Mouse (Mus musculus) cerebral cortex, adult 2 months (tissue): ENCODE measurements around the gene Fam53a.

Experiments
- WGBS: fragments of 180-500 bp; shearing (Covaris S2); methylation state at CpG from one replicate; pipeline ENCODE4 v1.1.7; 2018; 5-methylcytosine and 5-hydroxymethylcytosine counted together

The Fam53a gene

DNA sequence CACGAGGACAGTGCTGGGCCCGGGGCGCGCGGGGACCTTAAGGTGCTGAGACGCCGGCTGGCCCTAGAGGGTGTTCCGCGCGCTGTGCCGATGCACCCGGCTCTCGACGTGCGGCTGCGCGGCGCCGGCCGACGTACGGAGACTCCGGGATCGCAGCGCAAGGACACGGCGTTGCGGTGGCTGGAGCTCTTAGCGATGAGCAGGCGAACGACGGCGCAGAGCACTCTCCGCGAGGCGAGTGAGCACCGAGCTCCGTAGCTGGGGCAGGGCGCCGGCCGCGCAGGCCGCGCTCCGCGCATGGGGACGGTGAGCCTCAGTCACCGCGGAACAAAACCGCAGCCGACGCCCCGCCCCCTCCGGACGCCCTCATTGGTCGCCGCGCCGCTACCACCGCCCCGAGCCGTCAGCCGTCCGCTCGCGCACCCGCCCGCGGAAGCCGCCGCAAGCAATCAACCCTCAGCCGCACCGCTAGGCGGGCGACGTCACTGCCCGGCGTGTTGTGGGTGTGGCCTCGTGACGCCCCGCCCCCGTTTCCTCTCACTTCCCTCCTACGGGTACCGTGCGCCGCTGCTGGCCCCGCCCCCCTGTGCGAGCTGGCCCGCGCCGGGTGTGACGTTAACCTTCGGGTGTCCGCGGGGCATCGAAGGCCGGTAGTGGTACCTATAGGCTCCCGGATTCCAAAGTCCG lies at the start of gene Fam53a, which contains the start of gene Gm9903:
TSS of gene Fam53a (minus strand) at position 335 of the 687 bp plus-strand sequence.
TSS of gene Gm9903 (plus strand) at position 625 of the 687 bp plus-strand sequence.
- under 1% methylated on average over 98 of the region's 99 CpGs for WGBS

DNA sequence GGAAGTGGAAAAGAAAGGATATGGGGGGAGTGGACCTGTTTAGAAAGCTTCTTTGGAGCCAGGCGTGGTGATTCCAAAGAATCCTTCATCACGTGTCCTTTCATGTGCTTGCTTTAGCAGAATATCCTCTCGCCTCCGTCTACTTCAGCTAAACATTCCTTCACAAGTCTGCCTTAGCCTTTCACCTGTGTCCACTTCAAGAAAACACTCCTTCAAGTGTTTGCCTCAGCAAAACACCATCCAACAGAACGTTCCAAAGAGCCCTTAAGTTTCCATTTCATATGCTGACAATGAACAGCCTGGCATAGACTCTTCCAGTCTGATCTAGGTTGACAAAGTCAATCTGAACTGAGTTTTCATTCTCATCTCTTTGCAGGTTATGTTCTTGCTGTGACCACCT lies 48.8 kb upstream of the Fam53a start:
- WGBS = 88% methylated on average over 5 of the region's 5 CpGs

DNA sequence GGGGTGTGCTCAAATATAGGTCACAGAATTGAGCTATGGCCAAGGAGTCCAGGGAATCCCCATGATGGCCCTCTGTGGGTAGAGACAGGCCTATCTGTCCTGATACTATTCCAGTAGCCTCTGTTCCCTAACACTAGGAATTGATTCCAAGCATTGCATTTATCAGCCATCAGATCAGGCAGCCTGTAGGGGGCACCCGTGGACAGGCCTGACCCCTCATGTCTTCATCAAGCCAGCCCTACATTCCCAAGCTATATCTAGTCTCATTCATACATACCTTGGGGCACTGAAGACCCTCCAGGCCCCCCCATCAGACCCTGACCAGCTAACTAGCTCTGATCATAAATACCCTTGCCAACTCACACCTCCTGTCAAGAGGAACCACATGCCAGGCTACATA lies 46.5 kb upstream of the Fam53a start:
- WGBS = 7% methylated on average over 1 of the region's 1 CpGs

DNA sequence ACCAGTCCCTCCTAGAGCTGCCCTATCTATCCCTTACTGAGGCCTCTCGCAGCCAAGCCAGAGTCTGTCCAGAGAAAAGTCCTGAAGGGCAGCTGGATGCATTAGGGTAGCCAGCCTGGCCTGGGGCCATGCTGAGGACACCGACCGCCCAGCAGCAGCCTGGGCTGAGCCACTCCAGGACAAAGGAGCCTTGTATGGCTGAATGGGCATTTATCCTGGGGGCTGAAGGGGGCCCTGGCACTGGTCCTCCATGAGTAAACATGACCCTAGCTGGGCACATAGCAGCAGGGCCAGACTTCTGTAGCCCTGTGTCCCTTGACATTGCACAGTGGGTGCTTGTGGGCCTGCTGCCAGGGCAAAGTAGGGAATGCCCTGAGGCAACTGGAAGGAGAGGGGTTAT lies 45.0 kb upstream of the Fam53a start:
- 61% methylated on average over 3 of the region's 3 CpGs for WGBS

DNA sequence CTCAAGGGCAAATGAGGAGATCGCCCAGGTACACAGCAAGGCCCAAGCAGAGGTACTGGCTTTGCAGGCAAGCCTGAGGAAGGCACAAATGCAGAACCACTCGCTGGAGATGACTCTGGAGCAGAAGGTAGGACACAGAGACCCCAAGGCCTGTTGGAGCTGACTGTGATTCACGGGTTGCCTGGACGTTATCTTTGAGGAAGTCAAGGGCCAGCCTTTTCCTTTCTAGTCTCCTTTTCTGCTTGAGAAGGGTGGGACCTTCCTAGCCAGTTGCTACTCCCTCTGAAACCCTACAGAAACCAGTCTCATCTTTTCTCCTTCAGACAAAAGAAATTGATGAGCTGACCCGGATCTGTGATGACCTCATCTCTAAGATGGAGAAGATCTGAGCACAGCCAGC lies 42.2 kb upstream of the Fam53a start:
- WGBS = 88% methylated on average over 5 of the region's 5 CpGs

DNA sequence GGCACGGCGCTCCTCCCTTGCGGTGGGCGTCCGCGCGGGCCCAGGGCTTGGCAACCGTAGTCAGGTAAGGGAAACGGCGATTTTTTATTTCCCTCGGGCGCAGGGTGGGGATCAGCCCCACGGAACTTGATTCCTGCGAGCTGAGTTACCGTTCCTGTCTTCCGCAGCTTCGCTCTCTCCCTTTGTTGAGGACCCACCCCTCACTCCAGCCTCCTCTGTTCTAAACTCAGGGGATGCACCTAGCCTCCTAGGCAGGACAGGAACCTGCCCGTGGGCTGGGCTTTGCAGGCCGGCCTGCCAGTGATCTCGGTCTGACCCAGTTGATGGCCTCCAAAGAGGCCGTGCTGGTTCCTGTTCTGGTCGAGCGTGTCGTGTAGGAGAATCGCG lies 29.2 kb upstream of the Fam53a start:
- WGBS = under 1% methylated on average over 26 of the region's 26 CpGs

DNA sequence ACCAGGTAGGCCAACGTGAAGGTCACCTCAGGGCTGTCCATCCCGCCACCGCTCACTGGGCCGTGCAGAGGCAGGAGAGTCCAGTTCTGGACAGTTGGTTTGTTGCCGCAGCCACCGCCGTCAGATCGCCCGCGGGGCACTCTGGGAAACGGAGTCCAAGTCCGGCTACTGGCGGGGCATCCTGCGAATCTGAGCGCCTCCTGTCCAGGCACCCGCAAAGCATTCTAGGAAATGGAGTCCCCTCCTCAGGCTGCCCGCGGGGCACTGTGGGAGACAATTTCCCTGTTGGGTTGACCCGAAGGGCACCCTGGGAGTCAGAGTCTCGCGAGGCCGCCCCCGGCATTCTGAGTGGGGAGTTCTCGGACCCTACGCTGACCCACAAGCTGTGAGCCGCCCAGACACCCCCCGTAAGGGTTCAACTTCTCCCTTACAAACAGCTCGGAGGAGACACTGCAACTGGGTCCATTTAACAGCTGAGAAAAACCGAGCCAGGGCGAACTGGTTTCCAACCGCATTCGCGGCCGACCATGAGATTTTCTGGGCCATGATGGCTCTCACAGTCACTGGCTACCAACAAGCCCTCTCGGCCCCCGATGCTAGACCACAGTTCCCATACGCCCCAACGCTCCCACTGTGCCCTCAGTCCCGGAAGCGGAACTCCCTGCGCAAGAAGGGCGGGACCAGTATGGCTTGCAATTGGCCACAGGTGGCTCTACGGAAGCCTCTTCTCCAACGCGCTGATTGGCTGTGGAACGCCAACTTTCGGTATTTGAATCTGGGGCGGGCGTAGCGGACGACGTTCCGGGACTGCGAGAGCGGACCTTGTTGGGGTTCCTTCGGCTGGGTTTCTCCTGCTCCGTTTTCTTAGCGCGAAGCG lies 28.6 kb upstream of the Fam53a start, which contains the start of the genes Tacc3 and Tmem129:
TSS of gene Tacc3 (plus strand) at position 342 of the 877 bp plus-strand sequence.
TSS of gene Tmem129 (minus strand) at position 630 of the 877 bp plus-strand sequence.
- under 1% methylated on average over 60 of the region's 60 CpGs for WGBS

DNA sequence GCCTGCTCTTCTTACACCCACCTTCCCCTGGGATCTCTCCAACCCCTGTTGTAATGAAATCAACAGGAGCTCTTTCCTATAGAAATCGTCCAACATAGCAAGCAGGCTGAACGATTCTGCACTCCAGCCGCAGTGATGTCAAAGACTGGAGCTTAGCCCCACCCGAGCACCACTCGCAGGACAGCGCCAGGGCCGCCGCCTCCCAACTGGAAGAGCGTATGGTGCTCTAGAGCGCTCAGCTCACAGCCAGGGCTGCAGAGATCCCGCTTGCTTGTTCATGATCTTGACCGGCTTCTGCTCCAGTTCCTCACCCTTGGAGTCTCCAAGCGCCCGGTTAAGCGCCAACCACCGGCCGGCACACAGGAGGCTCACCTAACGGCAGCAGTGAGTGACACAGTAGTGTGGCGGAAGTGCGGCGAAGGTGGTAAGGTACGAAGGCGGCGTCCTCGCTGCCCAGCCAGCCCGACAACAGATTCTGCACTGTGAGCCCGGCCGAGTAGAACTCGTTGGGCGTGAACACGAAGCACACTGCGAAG lies 27.9 kb upstream of the Fam53a start:
- under 1% methylated on average over 32 of the region's 32 CpGs for WGBS

DNA sequence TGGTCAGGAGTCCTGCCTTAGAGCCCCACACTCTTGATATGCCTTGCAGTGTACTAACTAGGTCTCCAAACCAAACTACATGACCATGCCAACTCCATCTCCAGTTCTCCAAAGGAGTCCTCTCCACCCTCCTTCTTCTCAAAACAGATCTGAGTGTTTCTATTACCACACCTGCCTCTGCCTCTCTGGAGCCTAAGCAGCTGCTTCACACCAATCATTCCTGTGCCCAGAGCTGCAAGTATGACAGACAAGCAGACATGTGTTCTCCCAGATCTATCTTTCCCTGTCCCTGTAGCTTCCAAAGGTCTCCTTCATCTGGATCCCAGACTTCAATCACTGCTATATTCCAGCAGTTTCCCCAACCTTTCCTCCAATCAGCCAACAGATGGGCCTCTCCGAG lies 27.3 kb upstream of the Fam53a start:
- 48% methylated on average over 1 of the region's 1 CpGs for WGBS

DNA sequence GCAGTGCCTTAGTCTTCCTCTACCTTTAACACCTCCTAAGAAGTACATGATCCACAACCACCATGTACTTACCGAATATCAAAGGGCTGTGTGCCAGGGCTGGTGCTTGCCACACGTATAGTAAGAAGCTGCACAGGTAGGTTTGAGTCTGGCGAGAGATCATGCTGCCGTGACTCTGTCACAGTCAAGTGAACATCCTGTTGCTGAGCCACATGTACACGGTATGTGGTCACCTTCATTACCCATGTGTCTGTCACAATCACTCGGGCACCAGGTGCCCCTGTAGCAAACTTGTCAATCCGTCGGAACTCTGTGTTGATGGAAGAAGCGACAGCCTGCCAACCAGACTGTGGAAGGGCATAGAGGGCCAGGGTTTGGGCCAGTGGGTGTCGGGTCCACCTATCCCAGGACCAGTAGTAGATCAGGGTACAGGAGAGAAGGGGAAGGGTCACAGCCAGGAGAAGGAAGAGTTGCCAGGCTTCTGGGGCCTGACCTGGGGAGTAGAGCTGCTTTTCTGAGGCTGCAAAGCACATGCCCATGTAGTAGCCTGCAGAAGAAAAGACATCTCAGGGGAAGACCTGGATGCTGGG lies 25.9 kb upstream of the Fam53a start:
- 89% methylated on average over 10 of the region's 10 CpGs for WGBS

DNA sequence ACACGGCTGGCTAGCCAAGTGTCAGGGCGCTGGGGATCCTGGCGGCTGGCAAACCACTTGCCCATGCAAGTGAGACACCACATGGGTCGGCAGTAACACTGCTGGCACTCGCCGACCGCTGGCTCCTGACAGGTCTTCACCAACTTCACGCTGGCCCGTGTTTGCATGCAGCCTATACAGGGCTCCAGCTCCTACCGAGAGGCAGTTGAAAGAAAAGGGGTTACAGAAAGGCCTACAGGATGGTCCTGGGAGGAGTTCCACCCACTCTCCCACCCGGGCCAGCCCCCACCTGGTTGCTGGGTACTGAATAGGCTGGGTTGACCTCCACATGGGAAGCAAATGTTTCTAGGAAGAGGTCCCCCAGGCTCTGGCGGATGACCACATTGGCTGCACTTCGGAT lies 25.0 kb upstream of the Fam53a start:
- 96% methylated on average over 13 of the region's 13 CpGs for WGBS

DNA sequence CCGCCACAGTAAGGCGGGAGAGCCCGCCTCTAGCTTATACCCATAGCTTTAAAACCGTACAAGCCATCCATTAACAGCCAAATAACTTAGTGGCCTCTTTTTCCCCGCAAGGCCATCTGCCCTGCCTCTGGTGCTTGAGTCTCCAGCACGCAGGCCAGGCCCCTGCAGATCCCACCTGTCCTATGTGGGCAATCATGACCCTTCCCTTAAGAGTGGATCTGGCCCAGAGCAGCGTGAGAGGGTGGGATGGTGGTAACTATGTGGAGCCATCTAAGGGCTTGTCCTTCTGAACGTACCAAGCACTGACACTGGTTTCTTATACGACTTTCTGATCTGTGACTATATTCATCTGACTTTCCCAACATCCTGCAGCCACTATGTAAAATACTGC lies 23.3 kb upstream of the Fam53a start:
- WGBS = 5% methylated on average over 9 of the region's 9 CpGs

DNA sequence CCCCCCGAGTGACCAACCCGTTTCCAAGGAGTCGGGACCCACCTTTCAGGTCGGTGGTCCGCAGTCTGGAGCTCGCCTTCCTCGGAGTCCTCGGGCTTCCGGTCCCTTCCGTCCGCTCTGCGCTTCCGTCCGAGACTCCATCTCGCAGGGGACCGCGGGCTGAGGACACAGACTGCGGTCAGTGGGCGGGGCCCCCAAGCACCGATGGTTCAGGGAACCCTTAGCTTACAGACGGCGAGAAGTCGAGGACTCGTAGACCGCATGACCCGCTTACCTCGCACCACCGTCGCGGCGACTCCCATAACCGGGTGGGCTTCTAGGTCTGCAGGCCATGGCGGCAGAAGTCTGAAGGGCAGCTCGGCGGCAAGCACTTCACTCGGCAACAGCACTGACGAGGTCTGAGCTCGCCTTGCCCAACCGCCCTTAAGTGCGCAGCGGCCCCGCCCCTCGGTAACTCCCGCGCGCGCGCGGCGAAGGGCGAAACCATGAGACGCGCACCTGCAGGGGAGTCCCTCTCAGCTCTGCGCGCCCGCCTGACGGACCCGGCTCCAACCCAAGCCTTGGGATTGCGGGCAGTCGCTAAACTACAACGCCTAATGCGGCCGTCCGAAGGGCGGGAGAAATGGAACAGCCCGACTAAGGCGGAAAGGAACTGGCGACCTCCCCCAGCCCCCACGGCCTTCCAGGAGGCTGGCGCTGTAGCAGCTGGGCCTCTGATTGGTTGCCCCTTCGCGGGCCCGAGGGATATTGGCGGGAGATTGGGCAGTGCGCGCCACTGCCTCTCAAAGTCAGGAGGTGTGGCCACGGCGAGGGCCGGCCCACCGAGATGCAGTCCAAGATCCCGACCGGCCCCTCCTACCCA lies 22.7 kb upstream of the Fam53a start, which contains the start of gene Slbp:
TSS of gene Slbp (minus strand) at position 654 of the 862 bp plus-strand sequence.
- under 1% methylated on average over 82 of the region's 82 CpGs for WGBS

DNA sequence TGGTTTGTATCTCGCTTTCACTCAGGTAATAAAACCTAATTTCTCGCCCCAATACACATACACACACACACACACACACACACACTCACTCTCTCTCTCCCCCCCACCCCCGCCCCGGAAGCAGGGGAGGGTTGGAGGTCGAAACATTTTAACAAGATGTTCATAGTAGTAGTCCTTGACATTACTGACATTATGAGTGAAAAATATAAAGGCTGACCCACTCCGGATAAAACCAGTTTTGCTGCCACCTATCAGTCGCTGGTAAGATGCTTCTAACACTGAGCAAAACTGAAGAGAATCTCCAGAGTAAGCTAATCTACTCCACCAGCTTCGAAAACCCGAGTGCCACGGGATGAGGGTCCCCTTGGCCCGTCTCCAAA lies 22.1 kb upstream of the Fam53a start:
- 2% methylated on average over 11 of the region's 11 CpGs for WGBS

DNA sequence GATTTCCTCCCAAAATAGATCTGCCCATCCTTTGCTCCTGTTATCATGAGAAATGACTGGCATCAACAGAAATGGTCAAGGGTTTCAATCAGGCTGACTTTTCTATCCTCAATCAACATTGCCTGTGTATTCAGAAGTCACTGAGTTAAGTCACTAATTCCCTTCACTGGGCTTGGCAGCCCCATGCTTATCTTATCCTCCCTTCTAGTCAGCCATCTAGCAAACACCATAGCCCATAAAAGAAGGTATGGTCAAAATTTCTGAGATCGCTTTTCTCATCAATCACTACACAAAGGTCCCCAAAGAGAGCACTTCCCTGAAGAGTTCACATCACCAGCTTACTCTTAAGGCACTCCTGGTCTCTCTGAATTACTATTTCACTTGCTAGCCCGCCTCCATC lies 21.6 kb upstream of the Fam53a start:
- WGBS = 26% methylated on average over 2 of the region's 2 CpGs

DNA sequence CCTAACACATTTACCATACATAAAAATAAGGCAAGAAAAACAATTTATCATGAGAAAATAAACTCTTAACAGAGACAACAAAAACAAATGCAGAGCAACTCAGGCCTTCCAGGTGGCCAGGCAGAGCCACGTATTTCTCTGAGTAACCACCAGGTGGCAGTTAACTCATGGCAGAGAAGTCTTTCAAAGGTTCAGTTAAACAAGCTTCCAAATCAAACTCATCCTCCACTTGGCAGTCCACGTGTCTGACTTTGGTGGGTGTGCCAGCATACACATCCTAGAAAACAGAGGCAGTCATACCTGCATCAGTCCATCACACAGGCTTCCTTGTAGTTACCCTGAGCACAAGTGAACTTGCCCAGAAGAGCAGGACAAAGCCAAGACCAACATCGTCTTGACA lies 11.2 kb upstream of the Fam53a start:
- 30% methylated on average over 3 of the region's 3 CpGs for WGBS

DNA sequence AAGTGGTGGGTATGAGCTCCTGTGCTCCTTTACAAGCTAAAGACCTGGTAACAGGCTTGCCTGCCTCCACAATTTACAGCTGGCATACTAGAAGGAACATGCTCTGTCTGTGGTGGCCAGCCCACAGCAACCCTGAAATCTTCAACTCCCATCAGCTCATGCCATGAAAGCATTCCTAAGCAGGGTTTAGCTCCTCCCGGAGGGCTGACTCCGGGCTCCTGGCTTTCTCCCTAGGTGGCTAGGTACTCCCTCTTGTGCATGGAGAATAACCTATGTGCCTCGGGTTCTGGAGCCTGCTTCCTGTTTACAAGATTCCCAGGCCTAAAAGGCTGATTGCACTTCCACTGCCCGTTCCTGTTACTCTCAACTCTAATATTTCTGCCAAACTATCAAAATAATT lies 9.4 kb upstream of the Fam53a start:
- WGBS = 65% methylated on average over 4 of the region's 4 CpGs

DNA sequence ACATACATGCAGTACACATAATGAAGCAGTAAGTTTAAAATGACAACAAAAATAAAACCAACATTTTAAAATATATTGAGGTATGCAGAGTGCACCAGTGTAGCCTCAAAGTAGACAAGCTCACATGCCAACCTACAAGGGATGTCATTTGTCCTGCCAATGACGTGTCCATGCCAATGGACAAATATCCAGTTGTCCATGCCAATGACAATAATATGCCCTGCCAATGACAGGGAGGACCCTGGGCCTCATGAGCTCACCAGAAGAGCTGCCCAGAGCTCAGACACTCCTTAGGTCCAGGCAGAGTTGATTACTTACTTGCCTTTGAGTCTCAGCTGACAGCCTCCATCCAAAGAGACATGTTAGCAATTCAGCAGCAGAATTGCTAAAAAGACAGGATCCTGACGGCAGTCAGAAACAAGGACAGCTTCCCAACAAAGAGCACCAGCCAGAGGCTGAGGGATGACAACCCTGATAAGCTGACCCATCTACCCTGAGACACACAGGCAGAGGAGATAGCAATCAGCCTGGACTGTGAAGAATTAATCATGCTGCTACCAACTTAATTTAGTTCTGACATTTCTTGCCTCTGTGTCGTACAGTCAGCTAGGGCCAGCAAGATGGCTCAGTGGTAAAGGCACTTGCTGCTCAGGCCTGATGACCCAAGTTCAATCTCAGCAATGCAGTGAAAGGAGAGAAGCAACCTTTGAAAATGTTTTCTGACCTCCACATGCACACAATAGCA lies 8.3 kb upstream of the Fam53a start:
- 83% methylated on average over 3 of the region's 3 CpGs for WGBS

DNA sequence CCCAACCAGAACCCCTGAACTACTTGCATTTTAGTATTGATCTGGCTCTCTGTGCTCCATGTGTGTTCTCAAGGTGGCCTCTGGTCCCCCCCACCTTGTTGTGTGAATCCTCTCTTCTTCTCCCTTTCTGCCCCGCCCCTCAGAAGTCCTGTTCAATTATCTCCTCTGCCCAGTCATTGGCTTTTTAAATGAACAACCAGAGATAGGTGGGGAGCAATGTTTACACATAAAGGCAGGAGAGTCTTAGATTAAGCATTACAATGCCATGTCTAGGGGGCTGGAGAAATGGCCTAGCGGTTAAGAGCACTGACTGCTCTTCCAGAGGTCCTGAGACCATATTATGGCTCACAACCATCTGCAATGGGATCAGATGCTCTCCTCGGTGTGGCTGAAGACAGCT lies 5.9 kb upstream of the Fam53a start:
- WGBS = 93% methylated on average over 3 of the region's 3 CpGs

DNA sequence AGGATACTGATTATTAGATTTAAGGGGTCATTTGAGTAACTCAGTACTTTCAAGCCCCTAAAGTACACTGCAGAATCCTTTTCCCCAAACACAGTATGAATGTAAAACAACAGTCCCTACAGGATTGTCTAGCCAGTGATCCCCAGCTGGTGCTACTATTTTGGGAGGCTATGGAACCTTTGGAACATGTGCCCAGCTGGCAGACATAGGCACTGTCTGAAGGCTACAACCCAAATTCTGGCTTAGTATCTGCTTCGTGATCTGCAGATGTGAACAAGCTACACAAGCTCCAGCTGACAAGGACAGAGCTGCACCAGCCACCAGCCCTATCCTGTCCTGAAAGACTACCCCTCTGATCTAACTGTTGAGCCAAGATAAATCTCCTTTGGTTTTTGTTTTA lies 3.1 kb upstream of the Fam53a start:
- WGBS = 58% methylated on average over 1 of the region's 1 CpGs

DNA sequence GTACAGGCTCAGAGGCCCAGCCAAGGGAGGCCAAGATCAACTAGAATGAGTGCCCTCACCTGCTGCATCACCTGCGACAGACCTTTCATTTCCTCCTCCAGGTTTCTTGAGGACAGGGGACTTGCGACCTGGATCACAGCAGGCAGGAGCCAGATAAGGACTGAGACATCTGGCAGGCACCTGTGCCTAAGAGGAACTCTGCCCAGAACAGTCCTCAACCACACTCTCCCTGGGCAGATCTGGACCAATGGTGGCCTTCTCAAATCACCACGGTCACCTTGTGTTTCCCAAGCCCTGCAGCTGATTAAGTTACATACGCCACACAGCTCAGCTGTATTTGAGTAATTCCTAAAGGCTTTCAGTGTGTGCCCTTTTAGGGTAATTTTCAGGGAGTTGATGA lies 1.2 kb upstream of the Fam53a start:
- WGBS = 86% methylated on average over 4 of the region's 4 CpGs
